Mouse (Mus musculus): Measurements from ENCODE around the gene Olfr955. TPM values are rescaled to one million over a fixed set of nuclear protein-coding genes. Genes with fewer than 3 reads are reported as not detected.

The Olfr955 gene
- polyA plus RNA-seq (2014; fragmentation: Illumina TruSeq; extraction: RNeasy Lipid Tissue Mini Kit (QIAGEN cat#74804); ENCODE audit: low read depth, low replicate concordance), result not detected

GRCm38 (mm10) chr9:39471844-39472243 lies at the start of gene Olfr955:
TSS of gene Olfr955 (minus strand) at chr9:39471944.

GRCm38 (mm10) chr9:39515531-39515930 lies 43.8 kb upstream of the Olfr955 start, which contains the start of gene Olfr957:
TSS of gene Olfr957 (minus strand) at chr9:39515809.

GRCm38 (mm10) chr9:39493895-39494294 lies 22.2 kb upstream of the Olfr955 start, which contains the start of gene Olfr44:
TSS of gene Olfr44 (minus strand) at chr9:39493995.

GRCm38 (mm10) chr9:39456401-39456800 lies 15.3 kb downstream of the Olfr955 start, which contains the start of gene Olfr954:
TSS of gene Olfr954 (plus strand) at chr9:39456701.

GRCm38 (mm10) chr9:39427048-39427447 lies 44.7 kb downstream of the Olfr955 start, which contains the start of gene Olfr952:
TSS of gene Olfr952 (minus strand) at chr9:39427148.

Other genes starting within 250 kb of the Olfr955 start
- gene Olfr1537, start 221.9 kb downstream of the Olfr955 start, polyA plus RNA-seq (2014; fragmentation: Illumina TruSeq; extraction: RNeasy Lipid Tissue Mini Kit (QIAGEN cat#74804); ENCODE audit: low read depth, low replicate concordance), result not detected
- not detected for gene Olfr945, start 195.1 kb downstream of the Olfr955 start, polyA plus RNA-seq (2014; fragmentation: Illumina TruSeq; extraction: RNeasy Lipid Tissue Mini Kit (QIAGEN cat#74804); ENCODE audit: low read depth, low replicate concordance)
- not detected for gene Olfr948, start 145.9 kb downstream of the Olfr955 start, polyA plus RNA-seq (2014; fragmentation: Illumina TruSeq; extraction: RNeasy Lipid Tissue Mini Kit (QIAGEN cat#74804); ENCODE audit: low read depth, low replicate concordance)
- gene Olfr951, start 84.5 kb downstream of the Olfr955 start, polyA plus RNA-seq (2014; fragmentation: Illumina TruSeq; extraction: RNeasy Lipid Tissue Mini Kit (QIAGEN cat#74804); ENCODE audit: low read depth, low replicate concordance), result not detected
- not detected for gene Olfr952, start 44.8 kb downstream of the Olfr955 start, polyA plus RNA-seq (2014; fragmentation: Illumina TruSeq; extraction: RNeasy Lipid Tissue Mini Kit (QIAGEN cat#74804); ENCODE audit: low read depth, low replicate concordance)
- gene Olfr954, start 15.2 kb downstream of the Olfr955 start, polyA plus RNA-seq (2014; fragmentation: Illumina TruSeq; extraction: RNeasy Lipid Tissue Mini Kit (QIAGEN cat#74804); ENCODE audit: low read depth, low replicate concordance), result not detected
- not detected for gene Olfr44, start 22.1 kb upstream of the Olfr955 start, polyA plus RNA-seq (2014; fragmentation: Illumina TruSeq; extraction: RNeasy Lipid Tissue Mini Kit (QIAGEN cat#74804); ENCODE audit: low read depth, low replicate concordance)
- gene Olfr957, start 43.9 kb upstream of the Olfr955 start, polyA plus RNA-seq (2014; fragmentation: Illumina TruSeq; extraction: RNeasy Lipid Tissue Mini Kit (QIAGEN cat#74804); ENCODE audit: low read depth, low replicate concordance), result not detected
- not detected for gene Olfr958, start 82.1 kb upstream of the Olfr955 start, polyA plus RNA-seq (2014; fragmentation: Illumina TruSeq; extraction: RNeasy Lipid Tissue Mini Kit (QIAGEN cat#74804); ENCODE audit: low read depth, low replicate concordance)
- gene Olfr959, start 103.6 kb upstream of the Olfr955 start, polyA plus RNA-seq (2014; fragmentation: Illumina TruSeq; extraction: RNeasy Lipid Tissue Mini Kit (QIAGEN cat#74804); ENCODE audit: low read depth, low replicate concordance), result not detected
- gene AW551984, start 132.5 kb upstream of the Olfr955 start, polyA plus RNA-seq (2014; fragmentation: Illumina TruSeq; extraction: RNeasy Lipid Tissue Mini Kit (QIAGEN cat#74804); ENCODE audit: low read depth, low replicate concordance), result not detected
- not detected for gene Olfr148, start 138.7 kb upstream of the Olfr955 start, polyA plus RNA-seq (2014; fragmentation: Illumina TruSeq; extraction: RNeasy Lipid Tissue Mini Kit (QIAGEN cat#74804); ENCODE audit: low read depth, low replicate concordance)
- not detected for gene Olfr960, start 149.4 kb upstream of the Olfr955 start, polyA plus RNA-seq (2014; fragmentation: Illumina TruSeq; extraction: RNeasy Lipid Tissue Mini Kit (QIAGEN cat#74804); ENCODE audit: low read depth, low replicate concordance)
- not detected for gene Olfr961, start 173.1 kb upstream of the Olfr955 start, polyA plus RNA-seq (2014; fragmentation: Illumina TruSeq; extraction: RNeasy Lipid Tissue Mini Kit (QIAGEN cat#74804); ENCODE audit: low read depth, low replicate concordance)
- not detected for gene Olfr963, start 195.3 kb upstream of the Olfr955 start, polyA plus RNA-seq (2014; fragmentation: Illumina TruSeq; extraction: RNeasy Lipid Tissue Mini Kit (QIAGEN cat#74804); ENCODE audit: low read depth, low replicate concordance)
- not detected for gene Olfr149, start 235.2 kb upstream of the Olfr955 start, polyA plus RNA-seq (2014; fragmentation: Illumina TruSeq; extraction: RNeasy Lipid Tissue Mini Kit (QIAGEN cat#74804); ENCODE audit: low read depth, low replicate concordance)
- gene Olfr965, start 239.4 kb upstream of the Olfr955 start, polyA plus RNA-seq (2014; fragmentation: Illumina TruSeq; extraction: RNeasy Lipid Tissue Mini Kit (QIAGEN cat#74804); ENCODE audit: low read depth, low replicate concordance), result not detected

All from liver, adult 10 weeks (tissue).